Mouse (Mus musculus) MEL (cell line): ENCODE measurements around the gene Zbtb14.

Source experiments
- CTCF ChIP-seq, 3 experiments: IDR thresholded peaks in 2 of 3; conservative IDR thresholded peaks in 1 of 3; 2 replicates each; pipeline ENCODE4 v1.5.1; 2011 to 2012; ENCODE audit warnings: low read length in 3 of 3, low read depth in 2 of 3, mild to moderate bottlenecking in 2 of 3, improper control_type of control experiment in 1 of 3, inconsistent platforms in 1 of 3, mixed read lengths in 1 of 3, moderate library complexity in 1 of 3; ENCODE audit not compliant: control insufficient read depth in 1 of 3, insufficient read depth in 1 of 3, poor library complexity in 1 of 3, severe bottlenecking in 1 of 3
- ELF1 ChIP-seq: IDR thresholded peaks from 2 replicates; pipeline ENCODE4 v1.6.1; 2014; ENCODE audit warnings: low read depth, mild to moderate bottlenecking, inconsistent platforms, low read length, improper control_type of control experiment, moderate library complexity
- GATA1 ChIP-seq: IDR thresholded peaks from 2 replicates; pipeline ENCODE4 v1.6.1; 2011; ENCODE audit warnings: low read depth, low read length, improper control_type of control experiment
- JUND ChIP-seq: IDR thresholded peaks from 2 replicates; pipeline ENCODE4 v1.6.1; 2011; ENCODE audit warnings: low read depth, mild to moderate bottlenecking, improper control_type of control experiment, low read length
- NRF1 ChIP-seq: IDR thresholded peaks from 2 replicates; pipeline ENCODE4 v1.6.1; 2014; ENCODE audit warnings: low read depth, mild to moderate bottlenecking, inconsistent platforms, low read length, improper control_type of control experiment, moderate library complexity; ENCODE audit not compliant: poor library complexity, insufficient read depth, severe bottlenecking
- POLR2A ChIP-seq, 2 experiments: IDR thresholded peaks; 2 replicates each; pipeline ENCODE4 v1.6.1; 2011 to 2012; ENCODE audit warnings: low read length in 2 of 2, mild to moderate bottlenecking in 2 of 2, control low read depth in 1 of 2, improper control_type of control experiment in 1 of 2, low read depth in 1 of 2, moderate library complexity in 1 of 2; ENCODE audit not compliant: control insufficient read depth in 1 of 2, insufficient read depth in 1 of 2, poor library complexity in 1 of 2
- TCF12 ChIP-seq: IDR thresholded peaks from 2 replicates; pipeline ENCODE4 v1.6.1; 2014; ENCODE audit warnings: low read depth, mild to moderate bottlenecking, inconsistent platforms, low read length, improper control_type of control experiment, moderate library complexity
- ZC3H11A ChIP-seq: IDR thresholded peaks from 2 replicates; pipeline ENCODE4 v1.6.1; 2012; ENCODE audit warnings: low read depth, mild to moderate bottlenecking, inconsistent platforms, low read length, improper control_type of control experiment

DNA sequence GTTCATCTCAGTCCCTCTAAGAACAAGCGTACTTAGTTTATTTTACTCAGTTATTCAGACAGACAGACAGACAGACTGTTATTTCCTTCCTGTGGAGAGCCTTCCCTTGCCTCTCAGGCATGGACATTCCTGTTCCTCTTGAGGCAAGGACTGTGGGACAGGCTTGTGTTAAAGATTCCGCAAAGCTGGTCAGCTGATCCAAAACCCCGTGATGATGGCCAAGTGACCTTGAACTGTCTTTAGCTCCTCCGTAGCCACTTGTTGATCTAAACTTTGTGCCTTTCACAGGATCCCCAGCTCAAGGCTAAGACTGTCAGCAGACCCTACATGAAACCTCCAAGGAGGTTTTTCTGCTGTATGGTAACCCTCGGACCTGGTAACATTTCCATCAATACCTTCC, 14.3 kb downstream of the Zbtb14 start:
- TF ChIP-seq NRF1 (no peak), JUND (no peak), ELF1 (no peak), CTCF (IDR thresholded peaks at IDR 0.05 in 2 of 3, conservative IDR thresholded peaks at IDR 0.05 in 1 of 3; ENCODE audit: control insufficient read depth in 1 of 3, insufficient read depth in 1 of 3, low read depth in 2 of 3, low read length in 3 of 3, poor library complexity in 1 of 3, severe bottlenecking in 1 of 3) (no peak), GATA1 (no peak), POLR2A (IDR thresholded peaks at IDR 0.05; ENCODE audit: control insufficient read depth in 1 of 2, insufficient read depth in 1 of 2, low read depth in 1 of 2, low read length in 2 of 2, poor library complexity in 1 of 2) (no peak), ZC3H11A (no peak), TCF12 (no peak)
